Mouse (Mus musculus) testis, adult 2 months (tissue): Measurements from ENCODE around the gene Hyal2.

Source experiments
- CTCF ChIP-seq: fragments of 200-500 bp; IDR thresholded peaks from 2 replicates; pipeline ENCODE4 v1.5.1; 2012; ENCODE audit warnings: low read depth, mild to moderate bottlenecking, inconsistent platforms, low read length, moderate library complexity; ENCODE audit not compliant: control insufficient read depth, insufficient read depth, insufficient replicate concordance
- POLR2A ChIP-seq: fragments of 200-500 bp; IDR thresholded peaks from 2 replicates; pipeline ENCODE4 v1.6.1; 2012; ENCODE audit warnings: low read depth, mild to moderate bottlenecking, inconsistent platforms, low read length, moderate library complexity; ENCODE audit not compliant: control insufficient read depth

GRCm38 (mm10) chr9:107544196-107544700 is 23.5 kb upstream of the Hyal2 start:
- TF ChIP-seq CTCF (no peak), POLR2A (no peak)
